Mouse (Mus musculus): ENCODE results near the gene Ddi2.

The Ddi2 gene

DNA sequence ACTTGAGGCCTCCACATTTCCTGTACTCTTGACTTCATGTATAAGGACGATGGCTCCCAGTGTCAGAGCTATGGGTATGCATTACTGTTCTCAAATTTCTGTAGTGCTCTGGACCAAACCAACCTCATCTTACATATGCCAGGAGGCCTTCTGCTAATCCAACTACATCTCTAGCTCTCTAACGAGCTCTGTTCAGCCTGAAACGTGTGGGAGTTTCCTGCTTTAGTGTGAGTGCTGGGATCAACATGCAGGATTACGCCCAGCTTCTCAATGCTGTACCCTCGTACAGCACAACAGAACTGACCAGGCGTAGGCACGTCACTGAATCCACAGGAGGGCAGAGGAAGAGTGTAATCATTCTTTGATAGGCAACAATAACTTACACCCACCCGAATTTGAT is 36.7 kb downstream of the Ddi2 start:
- no peak for DNase-seq

DNA sequence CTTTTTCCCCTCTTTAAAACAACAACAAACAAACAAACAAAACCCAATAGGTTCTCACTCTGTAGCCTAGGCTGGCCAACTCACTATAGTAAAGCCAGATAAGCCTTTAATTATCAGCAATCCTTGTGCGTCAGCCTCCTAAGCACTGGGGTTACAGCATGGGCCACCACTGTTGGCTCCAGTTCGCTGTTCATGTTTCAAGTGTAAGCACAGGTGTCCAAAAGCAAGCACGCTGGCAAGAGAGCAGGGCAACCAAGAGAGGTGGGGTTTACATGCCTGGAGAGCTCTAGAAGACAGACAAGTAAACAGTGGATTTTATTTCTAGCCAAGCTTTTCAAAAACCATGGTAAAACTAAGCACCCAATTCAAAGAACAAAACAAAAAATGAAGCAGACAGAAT is 37.1 kb downstream of the Ddi2 start:
- DNase-seq: peak; percentile 29

DNA sequence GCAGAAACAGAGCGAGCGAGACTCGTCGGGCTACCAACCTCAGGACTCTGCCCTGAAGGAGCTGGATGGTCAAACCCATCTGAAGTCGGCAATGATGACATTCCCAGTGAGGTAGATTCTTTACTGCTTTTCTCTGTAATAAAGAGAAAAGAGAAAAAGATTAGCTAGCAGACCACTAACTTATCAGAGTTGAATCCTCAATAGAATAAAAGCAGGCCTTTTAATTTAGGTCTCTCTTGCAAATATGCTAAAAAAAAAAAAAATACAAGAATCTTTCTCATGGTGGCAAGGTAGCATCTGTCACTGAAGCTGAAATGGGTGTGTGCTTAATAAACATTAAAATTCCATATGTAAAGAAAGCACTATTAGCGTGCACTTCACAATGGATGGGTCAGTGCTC is 37.7 kb downstream of the Ddi2 start, which contains the start of gene Rsc1a1:
TSS of gene Rsc1a1 (minus strand) at position 101 of the 400 bp plus-strand sequence.
- no peak for DNase-seq

- peak; percentile 78 for DNase-seq
These were observed 40.5 kb downstream of the Ddi2 start for GRCm38 (mm10) chr4:141682706-141683230.

GRCm38 (mm10) chr4:141681767-141682166 is 41.5 kb downstream of the Ddi2 start:
- DNase-seq: peak; percentile 73

DNA sequence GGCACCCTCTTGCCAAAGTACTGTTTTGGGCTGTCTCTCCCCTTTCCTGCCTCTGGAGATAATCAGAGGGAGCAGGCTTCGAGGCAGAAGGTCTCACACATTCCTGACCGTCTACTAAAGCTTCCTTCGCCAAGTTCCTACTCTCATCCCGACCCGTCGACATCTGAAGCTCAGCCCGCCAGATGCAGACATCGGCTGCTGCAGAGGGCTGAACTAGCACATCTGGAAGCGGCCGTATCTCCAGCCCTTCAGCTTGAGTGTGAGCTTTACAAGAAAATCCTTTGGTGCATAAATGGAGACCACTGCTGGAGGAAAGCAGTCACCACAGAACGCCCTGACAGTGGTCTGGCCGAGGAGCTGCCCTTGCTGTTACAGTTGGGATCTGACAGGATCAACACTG is 42.3 kb downstream of the Ddi2 start:
- no peak for DNase-seq

DNA sequence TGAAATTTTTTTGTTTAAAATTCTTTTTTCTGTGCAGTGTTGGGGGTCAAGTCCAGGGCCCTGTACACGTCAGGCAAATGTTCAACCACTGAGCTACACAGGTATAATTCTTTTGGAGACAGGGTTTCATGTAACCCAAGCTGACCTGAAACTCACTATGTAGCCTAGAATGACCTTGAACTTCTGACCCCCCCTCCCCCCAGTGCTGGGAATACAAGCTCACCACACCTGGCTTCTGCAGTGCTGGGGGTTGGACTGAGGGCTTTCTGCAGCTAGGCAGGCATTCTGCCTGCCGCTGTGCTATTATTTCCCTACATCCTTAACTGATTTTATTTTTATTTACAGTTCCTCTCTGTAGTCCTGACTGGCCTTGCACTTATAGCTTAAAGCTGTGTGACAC is 44.2 kb downstream of the Ddi2 start:
- no peak for DNase-seq

DNA sequence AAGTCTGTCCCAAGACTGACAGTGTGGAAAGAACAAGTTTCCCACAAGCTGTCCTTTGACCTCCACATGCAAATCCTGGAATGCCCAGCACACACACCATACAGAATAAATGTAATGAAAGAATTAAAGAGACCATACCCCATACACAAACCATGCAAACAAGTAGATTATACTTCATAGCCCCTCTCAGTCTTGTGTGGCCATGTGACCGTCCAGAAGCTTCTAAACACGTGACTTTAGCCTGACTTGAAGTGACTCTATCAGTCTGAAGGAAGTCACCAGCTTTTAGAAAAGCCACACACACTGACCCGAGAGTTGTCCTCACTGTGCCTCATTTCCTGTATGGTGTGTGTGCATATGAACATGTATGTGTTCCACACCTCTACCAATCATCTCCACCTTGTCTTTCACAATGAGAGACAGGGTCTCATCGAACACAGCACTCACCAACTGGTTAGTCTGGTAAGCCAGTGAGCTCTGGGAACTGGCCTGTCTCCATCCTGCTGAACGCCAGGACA is 46.7 kb downstream of the Ddi2 start:
- DNase-seq: no peak

GRCm38 (mm10) chr4:141672325-141672724 is 50.9 kb downstream of the Ddi2 start:
- DNase-seq: peak; percentile 44

DNA sequence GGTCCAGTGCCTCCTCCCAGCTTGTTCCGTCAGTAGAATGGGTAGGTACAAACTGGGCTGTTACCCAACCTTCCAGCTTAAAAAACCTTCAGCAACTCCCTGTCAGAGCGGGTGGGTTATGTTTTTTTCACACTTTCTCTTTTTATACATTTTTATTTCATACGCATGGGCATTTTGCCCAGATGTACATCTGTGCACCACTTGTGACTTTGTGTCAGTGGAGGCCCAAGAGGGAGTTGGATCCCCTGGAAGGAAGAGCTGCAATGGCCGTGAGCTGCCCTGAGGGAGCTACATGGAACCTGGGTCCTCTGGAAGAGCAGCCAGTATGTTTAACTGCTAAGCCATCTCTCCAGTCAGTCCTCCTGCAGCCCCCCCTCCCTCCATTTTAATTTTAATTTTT is 51.8 kb downstream of the Ddi2 start:
- DNase-seq: no peak

DNA sequence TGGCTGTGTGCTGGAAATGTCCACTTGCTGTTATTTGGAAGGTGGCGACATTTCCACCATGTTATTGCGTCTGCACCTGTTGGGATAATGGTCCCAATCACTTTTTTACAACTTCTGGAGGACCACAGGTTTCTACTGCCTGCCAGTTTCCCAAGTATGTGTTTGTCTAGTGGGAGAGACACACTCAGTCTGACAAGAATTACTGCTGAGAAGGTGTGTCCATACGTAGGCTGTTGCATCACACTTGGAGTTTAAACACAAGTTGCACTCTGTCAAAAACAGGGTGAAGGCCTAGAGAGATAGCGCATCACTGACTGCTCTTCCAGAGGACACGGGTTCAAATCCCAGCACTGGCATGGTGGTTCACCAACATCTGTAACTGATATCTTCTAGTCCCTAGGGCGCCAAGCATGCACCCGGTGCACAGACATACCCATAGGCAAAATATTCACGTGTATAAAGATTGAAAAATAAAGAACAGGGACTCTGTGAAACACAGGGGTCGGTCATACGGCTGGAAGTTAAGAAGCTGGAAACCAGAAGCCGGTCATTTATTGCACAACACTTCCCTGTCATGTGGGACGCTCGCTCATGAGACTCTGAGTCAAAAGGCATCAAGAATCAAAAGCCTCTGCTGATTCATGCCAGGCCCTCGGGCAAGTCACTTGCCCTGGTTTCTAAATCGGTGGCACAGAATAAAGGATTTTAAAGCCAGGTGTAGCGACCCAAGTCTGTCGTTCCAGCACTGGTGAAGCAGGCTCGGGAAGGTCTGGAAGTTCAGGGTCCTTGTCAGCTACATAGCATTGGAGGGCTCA is 53.1 kb downstream of the Ddi2 start:
- peak; percentile 38 for DNase-seq

DNA sequence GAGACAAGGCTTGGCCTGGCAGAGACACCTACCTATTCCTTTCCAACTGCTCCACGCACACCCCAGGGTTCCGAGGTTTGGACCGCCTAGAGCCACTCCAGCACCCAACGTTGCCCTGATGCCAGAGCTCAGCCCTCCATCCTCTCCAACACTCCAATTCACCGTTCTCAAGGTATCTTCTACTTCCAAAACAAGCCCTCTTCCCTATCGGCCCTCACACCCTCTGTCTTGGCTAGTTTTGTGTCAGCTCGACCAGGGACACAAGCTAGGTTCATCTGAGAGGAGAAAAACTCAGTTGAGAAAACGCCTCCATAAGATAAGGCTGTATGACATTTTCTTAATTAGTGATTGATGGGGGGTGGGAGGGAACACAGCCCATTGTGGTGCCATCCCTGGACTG is 58.4 kb downstream of the Ddi2 start, which contains the start of gene Plekhm2:
TSS of gene Plekhm2 (minus strand) at position 101 of the 400 bp plus-strand sequence.
- no peak for DNase-seq

DNA sequence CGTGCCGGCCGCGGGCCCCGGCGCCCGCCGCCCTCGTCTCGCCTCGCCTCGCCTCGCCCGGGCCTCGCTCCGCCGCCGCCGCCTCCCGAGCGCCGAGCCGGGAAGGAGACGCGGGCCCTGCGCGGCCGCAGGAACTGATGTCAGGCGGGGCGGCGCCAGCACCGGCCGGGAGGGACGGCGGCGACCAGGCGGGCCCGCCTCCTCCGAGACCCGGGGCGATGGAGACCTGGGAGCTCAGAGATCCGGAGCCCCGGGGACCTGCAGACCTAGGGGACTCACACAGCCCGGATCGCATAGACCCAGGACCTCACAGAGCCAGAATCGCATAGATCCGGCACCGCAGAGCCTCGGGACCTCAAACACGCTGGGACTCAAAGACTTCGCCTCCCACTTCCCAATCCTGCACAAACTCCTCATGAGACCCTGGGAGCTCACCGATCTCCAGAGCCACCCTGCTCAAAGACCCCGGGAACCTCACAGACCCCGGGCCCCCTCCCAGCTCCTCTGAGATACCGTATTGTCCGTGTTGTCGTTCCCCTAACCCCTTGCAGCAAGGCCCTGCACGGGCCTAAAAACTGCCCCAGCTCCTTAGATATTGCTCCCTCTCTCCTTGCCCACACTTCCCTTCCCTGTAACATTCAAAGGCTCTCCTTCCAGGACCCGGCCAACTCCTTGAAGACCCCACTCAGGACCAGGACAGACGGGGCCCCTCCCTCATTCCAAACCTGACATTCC is 59.0 kb downstream of the Ddi2 start:
- peak; percentile 85 for DNase-seq

GRCm38 (mm10) chr4:141663122-141663931 is 59.9 kb downstream of the Ddi2 start:
- DNase-seq: peak; percentile 32

DNA sequence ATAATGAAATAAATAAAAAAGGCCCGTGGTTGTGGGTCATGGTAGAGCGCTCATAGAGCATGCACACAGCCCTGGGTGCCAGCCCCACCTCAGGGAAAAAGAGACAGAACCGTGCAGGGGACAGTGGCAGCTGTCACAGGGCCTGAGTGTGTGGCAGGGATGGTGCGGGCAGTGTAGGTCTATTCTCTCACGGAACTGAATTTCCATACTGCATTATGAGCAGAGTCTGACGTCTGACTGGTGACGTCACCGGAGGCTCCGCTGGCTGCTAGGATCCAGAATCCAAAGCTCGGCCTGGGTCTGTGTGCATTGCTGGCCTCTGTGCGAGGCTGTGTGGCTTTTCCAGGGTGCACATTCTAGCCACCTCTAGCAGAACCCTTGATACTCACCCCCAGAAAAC is 62.3 kb downstream of the Ddi2 start:
- DNase-seq: no peak

- peak; percentile 55 for DNase-seq
These were observed 63.5 kb downstream of the Ddi2 start for GRCm38 (mm10) chr4:141659739-141660138.

- DNase-seq: no peak
These were observed 64.3 kb downstream of the Ddi2 start for GRCm38 (mm10) chr4:141658846-141659484.

- no peak for DNase-seq
These were observed 66.3 kb downstream of the Ddi2 start for GRCm38 (mm10) chr4:141656932-141657331.

GRCm38 (mm10) chr4:141655908-141656608 is 67.2 kb downstream of the Ddi2 start:
- DNase-seq: peak; percentile 43

DNA sequence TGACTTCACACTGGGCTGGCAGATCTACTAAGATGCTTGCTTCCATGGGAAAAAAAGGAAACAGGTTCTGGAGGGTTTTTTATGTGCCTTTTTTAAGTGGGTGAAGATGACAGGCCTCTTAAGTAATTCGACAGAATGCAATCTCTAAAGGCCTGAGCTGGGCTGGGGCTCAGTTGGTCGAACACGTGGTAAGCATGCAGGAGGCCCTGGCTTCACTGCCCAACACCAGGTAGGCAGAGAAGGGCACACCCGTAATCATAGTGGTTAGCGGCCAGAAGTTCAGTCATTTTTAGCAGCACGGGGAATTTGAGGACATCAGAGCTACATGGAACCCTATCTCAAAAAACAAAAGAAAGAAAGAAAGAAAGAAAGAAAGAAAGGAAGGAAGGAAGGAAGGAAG is 68.7 kb downstream of the Ddi2 start:
- DNase-seq: no peak

GRCm38 (mm10) chr4:141653813-141654212 is 69.4 kb downstream of the Ddi2 start:
- DNase-seq: no peak

GRCm38 (mm10) chr4:141653044-141653443 is 70.2 kb downstream of the Ddi2 start:
- DNase-seq: no peak

Measured in lung, postnatal 10 days (tissue).